Mouse (Mus musculus) forebrain, embryonic 16.5 days (tissue): ENCODE measurements around the gene Dnah8. TPM values are rescaled to one million over a fixed set of nuclear protein-coding genes. Genes with fewer than 3 reads are reported as not detected.

ENCODE experiments used
- ATAC-seq: fragments of 200-750 bp; cut with Nextera tagmentation; 2 replicates; pipeline ENCODE4 v1.8.0; 2017; ENCODE audit warnings: mild to moderate bottlenecking, moderate library complexity
- H3K27ac ChIP-seq: fragments of 300-500 bp; sonication (generic); 2 replicates; pipeline ENCODE4 v1.5.1; 2014; ENCODE audit warnings: low read length, control low read depth
- H3K27me3 ChIP-seq: fragments of 300-500 bp; sonication (generic); replicated peaks from 2 replicates; pipeline ENCODE4 v1.6.1; 2014; ENCODE audit warnings: low read length; ENCODE audit not compliant: control insufficient read depth, insufficient read depth
- H3K36me3 ChIP-seq: fragments of 300-500 bp; sonication (generic); 2 replicates; pipeline ENCODE4 v1.6.1; 2014; ENCODE audit not compliant: control insufficient read depth, insufficient read depth
- H3K4me1 ChIP-seq: fragments of 300-500 bp; sonication (generic); replicated peaks from 2 replicates; pipeline ENCODE4 v1.6.1; 2014; ENCODE audit warnings: low read length; ENCODE audit not compliant: control insufficient read depth, insufficient read depth
- H3K4me2 ChIP-seq: fragments of 300-500 bp; sonication (generic); 2 replicates; pipeline ENCODE4 v1.6.1; 2014; ENCODE audit warnings: mild to moderate bottlenecking, low read length, control low read depth
- H3K4me3 ChIP-seq: fragments of 300-500 bp; sonication (generic); replicated peaks from 2 replicates; pipeline ENCODE4 v1.5.1; 2014; ENCODE audit warnings: mild to moderate bottlenecking, low read length, control low read depth
- H3K9ac ChIP-seq: fragments of 300-500 bp; sonication (generic); replicated peaks from 2 replicates; pipeline ENCODE4 v1.6.1; 2014; ENCODE audit warnings: low read depth, low read length, control low read depth
- H3K9me3 ChIP-seq: fragments of 300-500 bp; sonication (generic); 2 replicates; pipeline ENCODE4 v1.6.1; 2016; ENCODE audit warnings: low read length; ENCODE audit not compliant: control insufficient read depth
- WGBS: fragments of 180-500 bp; shearing (Covaris S2); extraction: QIAGEN DNeasy Blood & Tissue Kit; methylation state at CpG from one replicate; pipeline ENCODE4 v1.1.7; 2014; 5-methylcytosine and 5-hydroxymethylcytosine counted together
- polyA plus RNA-seq: library from polyadenylated mRNA; unstranded; fragments of >200 nt; fragmentation: Nextera tagmentation; extraction: Ambion mirVana; gene quantifications from 2 replicates; pipeline ENCODE4 v1.2.1, GENCODE M21; 2015

Gene Dnah8
- polyA plus RNA-seq, 1 experiment from 2014 or later, result 1.6 TPM

GRCm38 (mm10) chr17:30749391-30749790 lies 125.2 kb downstream of the Dnah8 start:
- no peak overlapping the region for H3K27ac ChIP-seq
- H3K9ac ChIP-seq, result no peak overlapping the region
- peaks cover 11% of the 10 kb centered on the region for H3K4me1 ChIP-seq
- H3K27me3 ChIP-seq, result no peaks in the 10 kb centered on the region
- no peak for ATAC-seq
- H3K4me2 ChIP-seq, result no peak overlapping the region
- H3K4me3 ChIP-seq, result no peak overlapping the region
- no peaks in the 10 kb centered on the region for H3K9me3 ChIP-seq
- no peaks in the 10 kb centered on the region for H3K36me3 ChIP-seq
- 85% methylated on average over 12 of the region's 12 CpGs for WGBS

- H3K9ac ChIP-seq, result no peak overlapping the region
- no peaks in the 10 kb centered on the region for H3K9me3 ChIP-seq
- H3K36me3 ChIP-seq, result no peaks in the 10 kb centered on the region
- H3K4me2 ChIP-seq, result no peak overlapping the region
- H3K4me3 ChIP-seq, result no peak overlapping the region
- 42% methylated on average over 6 of the region's 6 CpGs for WGBS
- H3K27me3 ChIP-seq, result no peaks in the 10 kb centered on the region
- ATAC-seq, result no peak
- no peak overlapping the region for H3K27ac ChIP-seq
- peaks cover 11% of the 10 kb centered on the region for H3K4me1 ChIP-seq
These were observed 126.1 kb downstream of the Dnah8 start for GRCm38 (mm10) chr17:30750269-30750668.

DNA sequence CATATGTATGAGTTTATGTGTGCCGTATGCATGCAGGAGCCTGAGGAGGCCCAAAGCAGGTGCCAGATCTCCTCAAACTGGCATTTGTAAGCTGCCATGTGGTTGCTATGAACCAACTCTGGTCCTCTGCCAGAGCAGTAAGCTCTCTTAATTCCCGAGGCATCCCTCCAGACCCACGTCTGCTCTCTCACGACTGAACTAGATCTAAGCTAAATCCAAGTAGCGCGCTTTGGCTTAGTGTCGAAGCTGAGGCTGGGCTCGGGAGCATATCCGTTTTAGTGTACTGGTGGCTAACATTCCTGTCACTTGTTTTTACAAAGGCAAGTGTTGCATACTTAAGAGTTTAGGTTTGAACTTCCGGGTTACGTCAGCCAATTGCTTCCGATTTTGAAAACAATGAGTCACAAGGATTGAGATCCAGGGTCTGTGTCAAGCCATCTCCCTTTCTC lies 128.2 kb downstream of the Dnah8 start:
- H3K27ac ChIP-seq, result peak overlapping the region; percentile 9
- no peaks in the 10 kb centered on the region for H3K9me3 ChIP-seq
- WGBS, result 53% methylated on average over 12 of the region's 12 CpGs
- H3K27me3 ChIP-seq, result no peaks in the 10 kb centered on the region
- no peak overlapping the region for H3K9ac ChIP-seq
- no peak overlapping the region for H3K4me2 ChIP-seq
- no peaks in the 10 kb centered on the region for H3K36me3 ChIP-seq
- ATAC-seq, result peak; percentile 85
- peaks cover 11% of the 10 kb centered on the region for H3K4me1 ChIP-seq
- H3K4me3 ChIP-seq, result no peak overlapping the region

- Histone ChIP-seq H3K36me3 (no peaks in the 10 kb centered on the region), H3K9ac (no peak overlapping the region), H3K4me3 (no peak overlapping the region), H3K27me3 (no peaks in the 10 kb centered on the region), H3K9me3 (no peaks in the 10 kb centered on the region), H3K4me2 (no peak overlapping the region), H3K27ac (no peak overlapping the region), H3K4me1 (peaks cover 11% of the 10 kb centered on the region)
- ATAC-seq, result no peak
- 86% methylated on average over 6 of the region's 6 CpGs for WGBS
These were observed 129.0 kb downstream of the Dnah8 start for GRCm38 (mm10) chr17:30753201-30753600.

DNA sequence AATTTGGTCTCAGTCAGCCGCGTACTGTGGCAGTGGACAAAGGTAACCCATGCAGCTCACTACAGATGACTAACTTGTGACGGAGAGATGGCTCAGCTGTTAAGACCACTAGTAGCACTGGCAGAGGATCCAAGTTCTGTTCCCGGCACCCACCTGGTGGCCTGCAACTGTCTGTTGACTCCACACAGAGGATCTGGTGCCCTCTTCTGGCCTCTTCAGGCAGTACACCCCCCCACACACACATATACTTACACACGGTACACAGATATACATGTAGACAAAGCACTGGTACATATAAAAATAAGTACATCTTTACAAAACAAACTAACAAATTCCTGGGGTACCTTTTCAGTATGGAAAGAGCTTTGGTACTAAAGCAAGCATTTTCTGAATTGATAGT lies 132.6 kb downstream of the Dnah8 start:
- ATAC-seq, result no peak
- H3K36me3 ChIP-seq, result no peaks in the 10 kb centered on the region
- H3K27ac ChIP-seq, result no peak overlapping the region
- H3K9me3 ChIP-seq, result no peaks in the 10 kb centered on the region
- over 99% methylated on average over 5 of the region's 5 CpGs for WGBS
- no peak overlapping the region for H3K4me2 ChIP-seq
- H3K4me3 ChIP-seq, result no peak overlapping the region
- H3K9ac ChIP-seq, result no peak overlapping the region
- H3K27me3 ChIP-seq, result no peaks in the 10 kb centered on the region
- H3K4me1 ChIP-seq, result peaks cover 7% of the 10 kb centered on the region

DNA sequence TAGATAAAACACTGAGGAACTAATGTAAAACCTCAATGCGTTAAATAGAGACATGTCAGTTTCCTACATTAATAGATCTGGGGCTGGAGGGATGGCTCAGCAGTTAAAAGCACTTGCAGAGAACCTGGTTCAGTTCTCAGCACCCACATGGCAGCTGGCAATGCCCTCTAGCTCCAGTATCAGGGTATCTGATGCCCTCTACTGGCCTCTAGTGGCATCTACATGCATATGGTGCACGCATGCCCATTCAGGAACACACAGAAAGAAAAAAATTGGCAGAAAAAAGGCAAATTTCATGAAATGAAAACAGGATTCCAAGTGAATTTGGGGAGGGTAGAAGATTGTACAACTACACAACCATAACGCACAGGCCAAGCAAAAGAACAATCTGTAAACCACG lies 136.2 kb downstream of the Dnah8 start:
- no peaks in the 10 kb centered on the region for H3K36me3 ChIP-seq
- 94% methylated on average over 4 of the region's 4 CpGs for WGBS
- no peak for ATAC-seq
- no peaks in the 10 kb centered on the region for H3K9me3 ChIP-seq
- no peaks in the 10 kb centered on the region for H3K4me1 ChIP-seq
- H3K27ac ChIP-seq, result no peak overlapping the region
- H3K4me3 ChIP-seq, result no peak overlapping the region
- H3K27me3 ChIP-seq, result no peaks in the 10 kb centered on the region
- H3K9ac ChIP-seq, result no peak overlapping the region
- no peak overlapping the region for H3K4me2 ChIP-seq

- H3K27me3 ChIP-seq, result no peaks in the 10 kb centered on the region
- ATAC-seq, result no peak
- H3K9me3 ChIP-seq, result no peaks in the 10 kb centered on the region
- no peaks in the 10 kb centered on the region for H3K36me3 ChIP-seq
- H3K9ac ChIP-seq, result no peak overlapping the region
- H3K4me1 ChIP-seq, result no peaks in the 10 kb centered on the region
- no peak overlapping the region for H3K4me3 ChIP-seq
- H3K27ac ChIP-seq, result no peak overlapping the region
- 93% methylated on average over 8 of the region's 8 CpGs for WGBS
- H3K4me2 ChIP-seq, result no peak overlapping the region
These were observed 140.1 kb downstream of the Dnah8 start for GRCm38 (mm10) chr17:30764276-30764675.

DNA sequence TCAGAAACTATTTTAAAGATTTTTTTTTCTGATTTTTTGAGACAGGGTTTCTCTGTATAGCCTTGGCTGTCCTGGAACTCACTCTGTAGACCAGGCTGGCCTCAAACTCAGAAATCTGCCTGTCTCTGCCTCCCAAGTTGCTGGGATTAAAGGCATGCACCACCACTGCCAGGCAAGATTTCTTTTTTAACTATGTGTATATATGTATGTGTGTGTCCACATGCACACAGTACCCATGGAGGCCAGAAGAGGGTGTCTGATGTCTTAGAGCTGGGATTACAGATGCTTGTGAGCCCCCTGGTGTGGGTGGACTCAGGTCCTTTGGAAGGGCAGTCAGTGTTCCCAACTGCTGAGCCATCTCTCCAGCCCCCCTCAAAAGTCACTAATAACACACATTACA lies 150.3 kb downstream of the Dnah8 start:
- Histone ChIP-seq H3K27ac (no peak overlapping the region), H3K9me3 (no peaks in the 10 kb centered on the region), H3K4me1 (no peaks in the 10 kb centered on the region), H3K4me3 (no peak overlapping the region), H3K27me3 (no peaks in the 10 kb centered on the region), H3K36me3 (no peaks in the 10 kb centered on the region), H3K4me2 (no peak overlapping the region), H3K9ac (no peak overlapping the region)
- no peak for ATAC-seq

DNA sequence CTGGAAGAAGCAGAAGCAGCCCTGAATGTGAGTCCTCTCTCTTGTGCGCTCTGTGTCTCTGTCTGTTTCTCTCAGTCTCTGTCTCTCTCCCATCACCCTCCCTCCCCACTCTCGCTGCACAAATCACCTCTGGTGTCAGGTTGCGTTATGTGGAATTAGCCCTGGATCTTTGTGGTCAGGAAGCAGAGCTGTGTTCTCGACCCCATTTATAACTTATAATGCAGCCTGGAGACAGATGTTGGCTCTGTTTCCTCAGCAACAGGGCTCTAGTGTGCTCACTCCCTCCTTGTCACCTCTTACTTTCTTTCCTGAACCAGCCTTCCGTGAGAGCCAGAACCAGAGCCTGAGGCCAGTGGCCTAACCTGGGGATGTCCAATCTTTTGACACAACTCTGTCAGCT lies 150.9 kb downstream of the Dnah8 start:
- WGBS, result 48% methylated on average over 5 of the region's 5 CpGs
- Histone ChIP-seq H3K4me2 (no peak overlapping the region), H3K4me3 (no peak overlapping the region), H3K9ac (no peak overlapping the region), H3K27ac (no peak overlapping the region), H3K27me3 (no peaks in the 10 kb centered on the region), H3K4me1 (no peaks in the 10 kb centered on the region), H3K9me3 (no peaks in the 10 kb centered on the region), H3K36me3 (no peaks in the 10 kb centered on the region)
- ATAC-seq, result no peak

DNA sequence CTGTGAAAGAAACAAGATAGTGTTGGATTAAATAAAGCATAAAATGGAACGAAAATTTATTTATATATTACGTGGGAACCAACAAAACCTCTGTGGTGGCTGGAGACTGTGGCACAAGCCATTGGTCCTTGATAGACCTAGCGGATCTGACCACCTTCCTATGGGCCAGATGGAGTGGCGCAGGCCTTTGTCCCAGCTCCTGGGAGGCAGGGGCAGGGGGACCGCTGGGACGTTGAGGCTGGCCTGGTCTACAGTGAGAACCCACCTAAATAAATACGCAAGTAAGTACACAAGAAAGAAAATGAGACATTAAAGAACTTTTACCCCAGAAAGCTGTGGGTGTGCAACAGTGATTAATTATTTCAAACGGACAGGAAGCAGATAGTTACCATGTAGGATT lies 156.9 kb downstream of the Dnah8 start:
- H3K4me3 ChIP-seq, result no peak overlapping the region
- H3K27me3 ChIP-seq, result no peaks in the 10 kb centered on the region
- H3K9ac ChIP-seq, result no peak overlapping the region
- WGBS, result 83% methylated on average over 8 of the region's 8 CpGs
- H3K36me3 ChIP-seq, result no peaks in the 10 kb centered on the region
- H3K9me3 ChIP-seq, result no peaks in the 10 kb centered on the region
- ATAC-seq, result no peak
- H3K27ac ChIP-seq, result no peak overlapping the region
- no peaks in the 10 kb centered on the region for H3K4me1 ChIP-seq
- no peak overlapping the region for H3K4me2 ChIP-seq
